Mouse (Mus musculus) neural tube, embryonic 13.5 days (tissue): Measurements from ENCODE around the gene Zfp385a. TPM values are rescaled to one million over a fixed set of nuclear protein-coding genes. Genes with fewer than 3 reads are reported as not detected.

Experiments
- ATAC-seq: fragments of 200-750 bp; cut with Nextera tagmentation; 2 replicates; pipeline ENCODE4 v1.8.0; 2017; ENCODE audit warnings: low read depth, mild to moderate bottlenecking, moderate TSS enrichment, moderate library complexity
- H3K27ac ChIP-seq: fragments of 300-500 bp; sonication (generic); replicated peaks from 2 replicates; pipeline ENCODE4 v1.5.1; 2015; ENCODE audit warnings: moderate library complexity, mild to moderate bottlenecking, inconsistent platforms
- H3K27me3 ChIP-seq: fragments of 300-500 bp; sonication (generic); 2 replicates; pipeline ENCODE4 v1.6.1; 2015; ENCODE audit warnings: mild to moderate bottlenecking, inconsistent platforms
- H3K36me3 ChIP-seq: fragments of 300-500 bp; sonication (generic); 2 replicates; pipeline ENCODE4 v1.6.1; 2015; ENCODE audit warnings: mild to moderate bottlenecking, inconsistent platforms
- H3K4me1 ChIP-seq: fragments of 300-500 bp; sonication (generic); replicated peaks from 2 replicates; pipeline ENCODE4 v1.6.1; 2015; ENCODE audit warnings: inconsistent platforms
- H3K4me2 ChIP-seq: fragments of 300-500 bp; sonication (generic); 2 replicates; pipeline ENCODE4 v1.6.1; 2015; ENCODE audit warnings: inconsistent platforms, mild to moderate bottlenecking, moderate library complexity
- H3K4me3 ChIP-seq: fragments of 300-500 bp; sonication (generic); 2 replicates; pipeline ENCODE4 v1.5.1; 2015; ENCODE audit warnings: mild to moderate bottlenecking, inconsistent platforms
- H3K9ac ChIP-seq: fragments of 300-500 bp; sonication (generic); 2 replicates; pipeline ENCODE4 v1.6.1; 2015; ENCODE audit warnings: moderate library complexity, mild to moderate bottlenecking, inconsistent platforms
- H3K9me3 ChIP-seq: fragments of 300-500 bp; sonication (generic); 2 replicates; pipeline ENCODE4 v1.6.1; 2016; ENCODE audit warnings: inconsistent platforms
- WGBS: fragments of 180-500 bp; shearing (Covaris S2); methylation state at CpG from one replicate; pipeline ENCODE4 v1.1.7; 2015; 5-methylcytosine and 5-hydroxymethylcytosine counted together
- polyA plus RNA-seq: library from polyadenylated mRNA; unstranded; fragments of >200 nt; fragmentation: Nextera tagmentation; extraction: Ambion mirVana; gene quantifications from 2 replicates; pipeline ENCODE4 v1.2.1, GENCODE M21; 2015

Zfp385a gene
- polyA plus RNA-seq, 1 experiment from 2014 or later = 18.4 TPM

DNA sequence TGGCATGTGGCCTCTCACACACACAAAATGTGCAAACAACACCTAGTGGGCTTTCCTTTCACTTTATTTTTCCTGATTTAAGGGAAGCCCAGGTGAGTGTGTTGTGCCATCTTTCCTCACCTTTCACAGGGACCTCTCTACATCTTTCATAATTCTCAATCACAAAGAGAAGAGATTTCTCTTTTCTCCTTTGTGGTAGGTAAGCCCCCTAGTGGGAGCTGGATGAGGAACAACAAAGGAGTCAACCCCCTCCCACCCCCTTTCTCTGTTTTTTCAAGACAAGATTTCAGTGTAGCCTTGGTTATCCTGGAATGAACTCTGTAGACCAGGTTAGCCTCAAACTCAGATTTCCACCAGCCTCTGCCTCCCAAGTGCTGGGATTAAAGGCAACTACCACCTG is 3.7 kb upstream of the Zfp385a start:
- Histone ChIP-seq H3K4me1 (peaks cover 38% of the 10 kb centered on the region), H3K4me3 (no peak overlapping the region), H3K27ac (no peak overlapping the region), H3K9me3 (no peaks in the 10 kb centered on the region), H3K27me3 (peaks cover 31% of the 10 kb centered on the region), H3K36me3 (no peaks in the 10 kb centered on the region), H3K4me2 (no peak overlapping the region), H3K9ac (no peak overlapping the region)
- ATAC-seq = no peak

DNA sequence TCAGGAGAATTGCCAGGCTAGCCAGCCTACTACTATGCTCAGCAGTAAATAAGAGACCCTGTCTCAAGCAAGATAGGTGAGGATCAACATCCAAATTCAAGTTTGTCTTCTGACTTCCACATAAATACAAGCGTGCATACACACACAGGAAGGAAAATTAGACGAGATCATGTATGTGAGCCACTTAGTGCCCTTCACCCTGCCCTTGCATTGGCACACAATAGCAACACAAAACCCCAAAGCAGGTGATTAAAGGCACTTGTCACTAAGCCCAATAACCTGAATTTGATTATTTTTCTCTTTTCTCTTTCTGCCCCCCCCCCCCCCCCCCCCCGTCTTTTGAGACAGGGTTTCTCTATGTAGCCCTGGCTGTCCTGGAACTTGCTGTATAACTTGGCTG is 3.1 kb upstream of the Zfp385a start:
- peaks cover 36% of the 10 kb centered on the region for H3K27me3 ChIP-seq
- peaks cover 38% of the 10 kb centered on the region for H3K4me1 ChIP-seq
- no peaks in the 10 kb centered on the region for H3K36me3 ChIP-seq
- 83% methylated on average over 2 of the region's 3 CpGs for WGBS
- no peak overlapping the region for H3K27ac ChIP-seq
- H3K9me3 ChIP-seq = no peaks in the 10 kb centered on the region
- ATAC-seq = no peak
- no peak overlapping the region for H3K4me2 ChIP-seq
- H3K4me3 ChIP-seq = no peak overlapping the region
- H3K9ac ChIP-seq = no peak overlapping the region

DNA sequence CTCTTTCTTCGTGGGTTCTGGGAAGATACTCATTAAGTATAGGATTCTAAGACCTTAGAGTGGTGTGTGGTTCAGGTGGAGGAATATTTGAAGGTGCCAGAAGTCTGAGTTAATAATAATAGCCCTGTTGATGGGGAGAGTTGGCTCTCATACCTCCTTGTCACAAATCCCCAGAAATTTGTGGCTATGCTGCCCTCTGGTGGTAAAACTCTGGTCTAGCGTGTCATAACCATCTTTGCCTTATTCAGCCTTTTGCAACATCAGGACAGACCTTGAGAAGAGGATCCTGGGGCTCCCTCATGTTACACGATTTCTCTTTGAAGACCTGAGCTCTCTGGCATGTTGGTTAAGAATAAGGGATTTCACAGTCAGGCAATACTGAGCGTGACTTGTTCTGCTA is 2.5 kb upstream of the Zfp385a start:
- 0 out of 2 replicates have a peak, but pooled peaks have one; percentile 7 for ATAC-seq
- WGBS = 20% methylated on average over 4 of the region's 4 CpGs
- Histone ChIP-seq H3K9ac (no peak overlapping the region), H3K27ac (no peak overlapping the region), H3K36me3 (no peaks in the 10 kb centered on the region), H3K27me3 (peaks cover 42% of the 10 kb centered on the region), H3K9me3 (no peaks in the 10 kb centered on the region), H3K4me2 (no peak overlapping the region), H3K4me1 (peaks cover 38% of the 10 kb centered on the region), H3K4me3 (no peak overlapping the region)

DNA sequence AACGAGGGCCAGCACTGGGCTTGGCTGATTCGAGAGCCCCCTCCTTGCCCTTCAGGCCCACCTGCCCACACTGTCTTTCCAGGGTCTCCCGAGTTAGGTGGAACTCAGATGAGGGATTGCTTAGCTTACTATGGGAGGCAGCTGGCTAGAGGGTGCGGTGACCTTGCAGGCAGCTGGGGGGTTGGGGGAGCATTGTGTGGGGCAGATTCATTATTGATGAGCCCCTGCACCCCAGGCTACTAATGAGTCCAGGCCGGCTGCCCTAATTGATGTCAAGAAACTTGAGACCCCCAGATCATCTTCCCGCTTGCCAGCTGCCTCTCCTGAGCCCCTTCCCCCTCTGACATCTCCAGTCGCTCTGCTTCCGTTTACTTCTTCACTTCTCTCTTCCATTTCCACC is 1.7 kb upstream of the Zfp385a start:
- no peak overlapping the region for H3K4me2 ChIP-seq
- peaks cover 42% of the 10 kb centered on the region for H3K4me1 ChIP-seq
- H3K27me3 ChIP-seq = peaks cover 45% of the 10 kb centered on the region
- H3K36me3 ChIP-seq = no peaks in the 10 kb centered on the region
- 0 out of 2 replicates have a peak overlapping the region, but pooled peaks have one; percentile 6 for H3K27ac ChIP-seq
- WGBS = 39% methylated on average over 8 of the region's 8 CpGs
- peak overlapping the region; percentile 31; the same call in 1 of the 2 replicates for H3K9ac ChIP-seq
- no peak for ATAC-seq
- H3K4me3 ChIP-seq = no peak overlapping the region
- no peaks in the 10 kb centered on the region for H3K9me3 ChIP-seq

DNA sequence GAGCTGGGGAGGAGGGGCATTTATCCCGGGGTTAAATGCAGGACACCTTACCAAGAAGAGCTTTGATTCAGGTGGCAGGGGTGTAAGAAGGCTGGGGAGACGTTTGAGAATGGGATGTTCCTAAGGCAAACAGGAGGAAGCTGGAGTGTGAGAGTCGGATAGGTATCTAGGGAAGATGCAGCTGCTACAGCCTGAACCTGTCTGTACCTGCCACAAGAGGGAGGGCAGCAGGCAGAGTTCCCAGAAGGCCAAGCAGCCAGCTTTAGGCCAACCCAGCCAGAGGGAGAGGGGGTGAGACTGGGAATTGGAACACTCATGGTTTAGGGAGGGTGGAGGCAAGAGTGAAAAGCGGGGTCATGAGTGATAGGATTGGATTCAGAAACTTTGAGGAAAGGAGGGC is 893 bp upstream of the Zfp385a start:
- Histone ChIP-seq H3K36me3 (no peaks in the 10 kb centered on the region), H3K9ac (peak overlapping the region; percentile 72; the same call in 1 of the 2 replicates), H3K9me3 (no peaks in the 10 kb centered on the region), H3K4me2 (peak overlapping the region; percentile 82), H3K4me3 (peak overlapping the region; percentile 56), H3K27me3 (peaks cover 45% of the 10 kb centered on the region), H3K27ac (0 out of 2 replicates have a peak overlapping the region, but pooled peaks have one; percentile 6), H3K4me1 (peaks cover 42% of the 10 kb centered on the region)
- WGBS = 20% methylated on average over 4 of the region's 4 CpGs
- no peak for ATAC-seq

DNA sequence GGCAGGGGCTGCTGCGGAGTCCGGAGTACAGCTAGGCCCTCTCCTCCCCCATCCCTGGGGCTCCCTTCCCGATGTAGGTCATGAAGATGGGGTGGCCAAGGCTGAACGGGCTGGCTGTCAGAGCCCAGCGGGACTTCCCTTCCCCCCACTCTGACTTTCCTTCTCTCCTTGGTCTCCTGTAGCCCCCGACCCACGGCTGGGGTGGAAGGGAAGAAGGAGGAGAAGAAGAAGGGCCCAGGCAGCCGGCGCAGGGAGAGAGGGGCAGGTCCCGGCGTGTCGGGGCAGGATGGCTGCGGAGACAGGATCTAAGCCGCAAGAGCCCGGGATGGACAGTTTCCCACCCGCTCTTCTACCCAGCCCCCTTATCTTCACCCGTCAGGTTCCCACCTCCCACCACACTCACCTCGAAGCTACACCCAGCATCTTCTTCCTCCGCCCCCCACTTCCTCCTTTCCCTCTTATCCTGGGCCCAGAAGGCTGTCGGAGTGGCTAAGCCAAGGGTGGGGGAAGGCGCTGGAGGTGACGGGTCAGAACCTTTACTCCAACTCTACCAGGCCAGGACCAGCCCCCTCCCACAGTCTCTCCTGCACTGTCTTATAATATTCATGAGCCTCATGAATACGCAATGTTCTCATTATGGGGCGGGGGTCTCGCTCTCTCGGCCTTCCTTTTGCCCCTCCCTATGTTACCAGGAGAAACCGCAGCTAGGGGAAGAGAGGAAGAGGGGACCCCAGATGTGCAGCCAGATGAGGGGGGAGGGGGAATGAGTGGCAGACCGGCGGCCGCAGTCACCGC is 530 bp downstream of the Zfp385a start:
- Histone ChIP-seq H3K4me1 (peaks cover 43% of the 10 kb centered on the region), H3K4me2 (peak overlapping the region; percentile 82), H3K27me3 (peaks cover 45% of the 10 kb centered on the region), H3K27ac (no peak overlapping the region), H3K9me3 (no peaks in the 10 kb centered on the region), H3K36me3 (no peaks in the 10 kb centered on the region), H3K4me3 (peak overlapping the region; percentile 56), H3K9ac (peak overlapping the region; percentile 72)
- WGBS = 3% methylated on average over 29 of the region's 31 CpGs
- ATAC-seq = peak; percentile 40

DNA sequence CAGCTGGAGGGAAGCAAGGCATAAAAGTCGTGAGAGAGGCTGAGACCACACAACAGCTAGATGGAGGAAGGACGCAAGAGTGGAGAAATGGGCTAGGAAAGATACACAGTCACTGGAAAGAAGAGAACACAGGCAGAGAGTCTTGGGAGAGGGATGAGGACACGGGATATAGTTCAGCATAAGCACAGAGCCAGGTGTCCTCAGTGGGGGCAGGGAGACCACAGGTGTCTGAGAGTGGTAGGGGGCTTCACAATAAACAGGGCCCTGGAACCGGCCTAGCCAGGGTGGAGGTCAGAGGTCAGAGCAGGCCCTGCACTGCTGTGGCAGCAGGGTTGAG is 1.1 kb downstream of the Zfp385a start:
- Histone ChIP-seq H3K27me3 (peaks cover 45% of the 10 kb centered on the region), H3K9ac (peak overlapping the region; percentile 72), H3K9me3 (no peaks in the 10 kb centered on the region), H3K36me3 (no peaks in the 10 kb centered on the region), H3K27ac (no peak overlapping the region), H3K4me1 (peaks cover 48% of the 10 kb centered on the region), H3K4me2 (peak overlapping the region; percentile 82), H3K4me3 (peak overlapping the region; percentile 56)
- 39% methylated on average over 4 of the region's 4 CpGs for WGBS
- ATAC-seq = no peak

DNA sequence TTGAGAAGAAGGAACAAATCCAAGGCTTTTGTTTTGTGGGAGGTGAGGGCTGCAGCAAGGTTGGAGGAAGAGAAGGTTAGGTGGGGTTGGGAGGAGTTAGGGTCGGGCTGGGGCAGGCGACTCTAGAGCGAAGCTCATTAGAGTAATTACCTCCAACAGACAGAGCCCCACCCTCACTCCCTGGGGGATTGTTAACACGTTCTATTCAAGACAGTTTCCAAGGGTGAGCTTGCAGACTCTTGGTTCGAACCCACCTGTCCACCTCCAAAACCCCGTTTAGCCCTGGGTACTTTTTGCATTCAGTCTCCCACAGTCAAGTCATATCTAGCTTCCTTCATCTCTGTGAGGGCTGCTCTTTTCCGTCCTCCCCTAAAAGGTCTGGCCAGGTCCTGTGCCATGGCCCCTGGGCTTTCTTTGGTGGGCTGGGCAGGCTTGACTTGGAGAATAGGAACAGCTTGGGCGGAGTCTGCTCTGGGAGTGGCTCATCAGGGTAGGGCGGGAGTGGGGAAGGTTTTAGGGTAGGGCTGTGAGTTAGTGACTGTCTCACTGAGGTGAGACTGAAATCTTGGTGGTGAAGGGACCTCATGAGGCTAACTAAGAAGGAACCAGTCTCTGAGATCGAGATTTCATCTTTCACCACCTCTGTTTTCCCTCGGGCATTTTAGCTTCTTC is 2.8 kb downstream of the Zfp385a start:
- Histone ChIP-seq H3K4me2 (no peak overlapping the region), H3K4me1 (peaks cover 46% of the 10 kb centered on the region)
- WGBS = 11% methylated on average over 11 of the region's 11 CpGs

DNA sequence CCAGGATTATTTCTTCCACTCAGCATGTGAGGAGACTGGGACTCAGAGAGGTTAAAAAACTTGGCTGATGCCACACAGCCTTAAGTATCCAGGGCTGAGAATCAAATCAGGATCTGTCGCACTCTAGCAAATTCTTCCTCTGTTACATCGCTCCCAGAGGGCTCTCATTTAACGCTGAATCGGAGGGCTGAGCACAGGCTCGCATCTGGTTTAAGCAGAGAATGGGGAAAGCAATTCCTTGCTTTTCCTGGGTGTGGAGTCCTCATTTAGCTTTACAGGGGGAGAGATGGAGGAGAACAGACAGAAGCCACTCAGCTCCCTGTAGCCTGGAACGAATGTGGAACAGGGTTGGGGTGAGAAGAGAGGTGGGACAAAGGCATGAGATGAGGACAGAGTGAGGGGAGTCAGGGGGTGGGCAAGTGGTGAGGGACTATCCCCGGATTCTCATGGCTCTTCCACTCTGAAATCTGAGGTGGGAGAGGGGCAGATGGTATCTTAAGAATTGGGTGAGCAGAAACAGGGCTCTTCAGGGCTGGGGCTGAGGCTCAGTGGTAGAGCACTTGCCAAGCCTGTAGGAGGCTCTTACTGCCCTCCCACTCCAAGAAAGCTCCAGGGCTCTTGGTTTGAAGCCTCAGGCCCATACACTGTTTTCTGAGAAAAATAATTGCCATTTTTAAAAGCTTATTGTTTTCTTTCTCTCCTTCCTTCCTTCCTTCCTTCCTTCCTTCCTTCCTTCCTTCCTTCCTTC is 4.2 kb downstream of the Zfp385a start:
- H3K36me3 ChIP-seq = no peaks in the 10 kb centered on the region
- H3K4me2 ChIP-seq = no peak overlapping the region
- peaks cover 35% of the 10 kb centered on the region for H3K27me3 ChIP-seq
- H3K9me3 ChIP-seq = no peaks in the 10 kb centered on the region
- 23% methylated on average over 7 of the region's 7 CpGs for WGBS
- peak overlapping the region; percentile 38 for H3K27ac ChIP-seq
- H3K4me1 ChIP-seq = peaks cover 32% of the 10 kb centered on the region
- H3K9ac ChIP-seq = no peak overlapping the region
- H3K4me3 ChIP-seq = no peak overlapping the region
- ATAC-seq = no peak

More for the DNA sequence above, 2.8 kb downstream of the Zfp385a start:
- peaks cover 45% of the 10 kb centered on the region for H3K27me3 ChIP-seq
- no peak overlapping the region for H3K27ac ChIP-seq
- H3K4me3 ChIP-seq = no peak overlapping the region
- no peaks in the 10 kb centered on the region for H3K9me3 ChIP-seq
- H3K9ac ChIP-seq = no peak overlapping the region
- no peak for ATAC-seq
- H3K36me3 ChIP-seq = no peaks in the 10 kb centered on the region

DNA sequence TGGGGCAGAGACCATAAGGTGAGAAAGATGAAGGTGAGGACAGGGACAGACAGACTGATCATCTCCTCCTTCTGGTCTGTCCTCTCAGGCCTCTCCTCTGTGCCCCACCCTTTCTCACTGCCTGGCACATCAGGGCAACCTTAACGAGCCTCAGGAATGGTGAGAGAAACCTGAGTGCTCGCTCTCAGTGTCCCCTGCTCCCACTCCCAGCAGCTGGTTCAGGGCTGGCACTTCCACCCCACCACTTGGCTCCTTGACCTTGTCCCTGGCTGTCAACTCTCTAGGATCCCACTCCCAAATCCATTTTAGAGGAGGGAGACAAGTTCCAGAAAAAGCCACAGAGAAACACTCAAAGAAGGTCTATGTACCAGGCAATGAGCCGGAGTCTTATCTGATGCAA is 4.9 kb downstream of the Zfp385a start:
- H3K36me3 ChIP-seq = no peaks in the 10 kb centered on the region
- H3K9me3 ChIP-seq = no peaks in the 10 kb centered on the region
- H3K27ac ChIP-seq = no peak overlapping the region
- WGBS = 61% methylated on average over 3 of the region's 3 CpGs
- ATAC-seq = no peak
- no peak overlapping the region for H3K4me3 ChIP-seq
- peaks cover 29% of the 10 kb centered on the region for H3K27me3 ChIP-seq
- H3K4me1 ChIP-seq = peaks cover 26% of the 10 kb centered on the region
- H3K9ac ChIP-seq = no peak overlapping the region
- H3K4me2 ChIP-seq = no peak overlapping the region

DNA sequence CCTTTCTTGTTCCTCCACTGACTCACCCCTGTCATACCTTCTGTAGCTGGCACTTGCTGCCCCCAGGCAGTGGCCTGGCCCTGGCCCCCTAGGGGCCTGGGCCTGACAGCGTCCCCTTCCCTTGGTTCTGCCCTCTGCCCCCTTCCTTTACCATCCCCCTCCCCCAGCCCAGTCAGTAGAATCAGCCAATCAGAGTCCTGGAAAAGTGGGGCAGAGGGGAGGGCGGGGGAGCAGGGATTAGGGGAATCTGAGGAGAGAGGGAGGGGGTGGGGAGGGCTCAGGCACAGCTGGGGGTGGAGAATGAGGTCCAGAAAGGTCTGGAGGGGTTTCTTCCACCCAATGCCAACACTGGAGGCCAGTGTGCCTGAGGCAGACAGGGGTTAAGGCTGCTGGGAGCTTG is 5.7 kb downstream of the Zfp385a start:
- WGBS = 6% methylated on average over 2 of the region's 2 CpGs
- H3K27ac ChIP-seq = no peak overlapping the region
- H3K4me2 ChIP-seq = no peak overlapping the region
- no peaks in the 10 kb centered on the region for H3K9me3 ChIP-seq
- H3K4me1 ChIP-seq = peaks cover 17% of the 10 kb centered on the region
- peaks cover 20% of the 10 kb centered on the region for H3K27me3 ChIP-seq
- H3K4me3 ChIP-seq = no peak overlapping the region
- ATAC-seq = no peak
- H3K9ac ChIP-seq = 0 out of 2 replicates have a peak overlapping the region, but pooled peaks have one; percentile 2
- H3K36me3 ChIP-seq = no peaks in the 10 kb centered on the region

DNA sequence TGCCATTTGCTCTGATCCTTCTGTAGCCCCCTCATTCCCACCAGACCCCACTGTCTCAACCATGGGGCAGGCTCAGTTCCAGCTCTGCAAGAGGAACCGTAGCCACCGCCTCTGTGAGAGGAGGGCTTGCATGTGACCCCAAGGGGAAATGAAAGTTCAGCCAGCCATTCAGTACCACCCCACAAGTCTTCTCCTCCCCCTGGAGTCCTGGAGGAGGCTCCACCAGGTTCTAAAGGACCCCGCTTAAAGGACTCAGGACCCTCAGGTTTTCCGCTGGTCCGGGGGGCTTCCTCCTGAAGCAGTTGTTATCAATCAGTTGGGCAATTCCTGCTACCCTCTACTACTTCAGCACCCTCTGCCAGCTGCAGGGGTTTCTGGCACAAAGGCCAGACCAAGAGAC is 6.2 kb downstream of the Zfp385a start:
- Histone ChIP-seq H3K4me2 (no peak overlapping the region), H3K27me3 (peaks cover 16% of the 10 kb centered on the region), H3K4me3 (no peak overlapping the region), H3K9me3 (no peaks in the 10 kb centered on the region), H3K9ac (no peak overlapping the region), H3K4me1 (peaks cover 13% of the 10 kb centered on the region), H3K36me3 (no peaks in the 10 kb centered on the region), H3K27ac (no peak overlapping the region)
- 61% methylated on average over 5 of the region's 5 CpGs for WGBS
- ATAC-seq = no peak
